ENCODE assay signal across 11 mouse cellular contexts in the genomic region with DNA sequence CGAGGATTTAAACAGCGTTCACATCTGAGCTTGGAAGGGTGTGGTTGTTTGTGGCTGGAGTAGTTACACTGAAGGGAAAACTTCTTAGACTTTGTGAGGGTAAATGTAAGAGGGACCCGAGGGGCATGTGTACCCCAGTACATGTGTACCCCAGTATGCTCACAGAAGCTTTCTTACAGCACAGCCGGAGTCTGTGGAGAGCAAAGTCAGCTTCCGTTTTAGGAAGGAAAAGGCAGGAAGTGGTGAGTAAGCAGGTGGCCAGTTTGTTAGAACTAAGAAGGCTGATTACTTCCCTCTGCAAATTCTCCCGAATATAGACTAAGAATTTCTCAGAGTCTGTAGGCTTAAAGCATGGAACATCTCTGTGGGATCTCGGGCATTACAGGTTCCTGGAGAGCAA. TPM values are rescaled to one million over a fixed set of nuclear protein-coding genes. Genes with fewer than 3 reads are reported as not detected.
DNase-seq lines count a peak whose midpoint lies in the region; ATAC-seq and TF ChIP-seq lines count a peak whose summit lies in the region.
"Had no signal": no experiment of that assay in that cellular context is flagged by ENCODE, and none has a peak within 500 bp of the region (broad histone marks: within the 10 kb centered on the region; RNA-seq: fewer than 3 reads in every experiment).

No protein-coding gene starts in this region.

- TF ChIP-seq EP300 in liver, postnatal 0 days (IDR thresholded peaks at IDR 0.05; ENCODE audit: low read depth) = no peak

- 61% methylated on average over 7 of the region's 7 CpGs for WGBS in heart, embryonic 10.5 days
- 5% methylated on average over 7 of the region's 7 CpGs for WGBS in bone marrow, adult 2 months
- WGBS in liver, postnatal 0 days (ENCODE audit: insufficient replicate concordance) = 29% methylated on average over 7 of the region's 7 CpGs
- 53% methylated on average over 7 of the region's 7 CpGs for WGBS in heart, embryonic 11.5 days (ENCODE audit: insufficient replicate concordance)

- H3K4me2 ChIP-seq in liver, postnatal 0 days (ENCODE audit: low read depth, low read length) = peak overlapping the region; percentile 7; the same call in 1 of the 2 replicates
- no peak overlapping the region for H3K4me2 ChIP-seq in heart, embryonic 11.5 days
- H3K4me2 ChIP-seq: stomach, embryonic 15.5 days had no signal

- TF ChIP-seq POLR2A in bone marrow, adult 2 months (IDR thresholded peaks at IDR 0.05; ENCODE audit: borderline replicate concordance, control insufficient read depth, low read depth, low read length) = no peak

- DNase-seq in heart, adult 11 months = peak; percentile 79
- no peak for DNase-seq in heart, embryonic 10.5 days (ENCODE audit: low spot score)
- no peak for DNase-seq in liver, postnatal 0 days
- peak; percentile 57 to 62 for DNase-seq in thymus, postnatal 10 days (ENCODE audit: low spot score in 2 of 2)
- DNase-seq in frontal cortex, postnatal 25 days (ENCODE audit: low spot score in 2 of 2) = no peak
- DNase-seq in right cerebral cortex, postnatal 25 days = no peak
- DNase-seq: gastrocnemius, postnatal 25 days; heart, postnatal 14 days had no signal

- no peaks in the 10 kb centered on the region for H3K4me1 ChIP-seq in heart, embryonic 10.5 days
- H3K4me1 ChIP-seq in bone marrow, adult 2 months (ENCODE audit: control insufficient read depth, insufficient read depth, low read length) = no peaks in the 10 kb centered on the region; the same call in 1 of the 2 replicates
- peaks cover 10% of the 10 kb centered on the region for H3K4me1 ChIP-seq in liver, postnatal 0 days (ENCODE audit: insufficient read depth)
- H3K4me1 ChIP-seq in heart, embryonic 11.5 days (ENCODE audit: control insufficient read depth, insufficient read depth, low read length) = no peaks in the 10 kb centered on the region
- H3K4me1 ChIP-seq: stomach, embryonic 15.5 days had no signal

- no peaks in the 10 kb centered on the region for H3K9me3 ChIP-seq in heart, embryonic 10.5 days
- H3K9me3 ChIP-seq in liver, postnatal 0 days (ENCODE audit: low read length) = no peaks in the 10 kb centered on the region
- H3K9me3 ChIP-seq in heart, embryonic 11.5 days (replicated peaks; ENCODE audit: control insufficient read depth, low read length) = no peaks in the 10 kb centered on the region
- H3K9me3 ChIP-seq: stomach, embryonic 15.5 days had no signal

- no peak overlapping the region for H3K27ac ChIP-seq in heart, embryonic 10.5 days
- peak overlapping the region; percentile 70; the same call in 1 of the 2 replicates for H3K27ac ChIP-seq in bone marrow, adult 2 months (ENCODE audit: control insufficient read depth, insufficient read depth, low read depth, low read length, poor library complexity)
- peak overlapping the region; percentile 80 for H3K27ac ChIP-seq in liver, postnatal 0 days (ENCODE audit: low read depth)
- H3K27ac ChIP-seq in heart, embryonic 11.5 days (ENCODE audit: low read depth, low read length) = no peak overlapping the region
- H3K27ac ChIP-seq: stomach, embryonic 15.5 days had no signal

- no peak for TF ChIP-seq CTCF in bone marrow, adult 2 months (IDR thresholded peaks at IDR 0.05; ENCODE audit: control insufficient read depth, insufficient read depth, low read length)
- no peak for TF ChIP-seq CTCF in liver, postnatal 0 days (IDR thresholded peaks at IDR 0.05; ENCODE audit: low read depth)

- no peak overlapping the region for H3K9ac ChIP-seq in liver, postnatal 0 days (replicated peaks)
- H3K9ac ChIP-seq in heart, embryonic 11.5 days (ENCODE audit: low read depth, low read length) = no peak overlapping the region
- H3K9ac ChIP-seq: stomach, embryonic 15.5 days had no signal

- no peak for ATAC-seq in liver, postnatal 0 days
- no peak for ATAC-seq in heart, embryonic 11.5 days (replicated peaks; ENCODE audit: insufficient number of reproducible peaks, low FRiP score, low TSS enrichment)

- no peak overlapping the region for H3K4me3 ChIP-seq in heart, embryonic 10.5 days
- H3K4me3 ChIP-seq in bone marrow, adult 2 months (replicated peaks; ENCODE audit: control insufficient read depth, low read depth, low read length) = no peak overlapping the region
- H3K4me3 ChIP-seq in liver, postnatal 0 days (ENCODE audit: low read depth, low read length) = no peak overlapping the region
- no peak overlapping the region for H3K4me3 ChIP-seq in heart, embryonic 11.5 days (ENCODE audit: low read depth, low read length)
- H3K4me3 ChIP-seq: stomach, embryonic 15.5 days had no signal

- H3K36me3 ChIP-seq in heart, embryonic 10.5 days = no peaks in the 10 kb centered on the region
- H3K36me3 ChIP-seq in liver, postnatal 0 days (replicated peaks; ENCODE audit: insufficient read depth, low read length) = no peaks in the 10 kb centered on the region
- no peaks in the 10 kb centered on the region for H3K36me3 ChIP-seq in heart, embryonic 11.5 days (ENCODE audit: control insufficient read depth, insufficient read depth, low read length)
- H3K36me3 ChIP-seq: stomach, embryonic 15.5 days had no signal

- H3K27me3 ChIP-seq in heart, embryonic 10.5 days (ENCODE audit: insufficient read depth, poor library complexity, severe bottlenecking) = no peaks in the 10 kb centered on the region
- H3K27me3 ChIP-seq in liver, postnatal 0 days (ENCODE audit: insufficient read depth, low read length) = no peaks in the 10 kb centered on the region
- H3K27me3 ChIP-seq in heart, embryonic 11.5 days (ENCODE audit: control insufficient read depth, insufficient read depth, low read length) = no peaks in the 10 kb centered on the region
- H3K27me3 ChIP-seq: stomach, embryonic 15.5 days had no signal

RNA-seq across cellular contexts. Expression of gene Agps, which starts 8.2 kb away (rescaled TPM):
- polyA plus RNA-seq in heart, embryonic 10.5 days (2016; fragmentation: Nextera tagmentation; extraction: Ambion mirVana) = 48.6 and 49.5 TPM in 2 replicates
- polyA plus RNA-seq in bone marrow, adult 2 months (2011; ENCODE audit: insufficient read depth, insufficient read length, low replicate concordance, missing spikeins) = 12.9 and 14.3 TPM in 2 replicates
- 5.1 and 5.7 TPM in 2 replicates for polyA plus RNA-seq in liver, postnatal 0 days (2015; fragmentation: Nextera tagmentation; extraction: Ambion mirVana)
- polyA plus RNA-seq in heart, embryonic 11.5 days (2014; fragmentation: Nextera tagmentation; extraction: Ambion mirVana) = 29.2 and 41.2 TPM in 2 replicates

Comparison
In these comparisons a context has a peak if more than half of its experiments do, and no peak if none do; other contexts are left out.
1. DNase-seq: peak in heart, adult 11 months (single experiment) and thymus, postnatal 10 days (2 of 2); none in heart, embryonic 10.5 days (single experiment), liver, postnatal 0 days (single experiment), frontal cortex, postnatal 25 days (0 of 2) and right cerebral cortex, postnatal 25 days (single experiment).
2. H3K27ac ChIP-seq: peak in bone marrow, adult 2 months (single experiment) and liver, postnatal 0 days (single experiment); none in heart, embryonic 10.5 days (single experiment) and heart, embryonic 11.5 days (single experiment).